Mouse (Mus musculus): ENCODE results near the gene Gm49425.

DNA sequence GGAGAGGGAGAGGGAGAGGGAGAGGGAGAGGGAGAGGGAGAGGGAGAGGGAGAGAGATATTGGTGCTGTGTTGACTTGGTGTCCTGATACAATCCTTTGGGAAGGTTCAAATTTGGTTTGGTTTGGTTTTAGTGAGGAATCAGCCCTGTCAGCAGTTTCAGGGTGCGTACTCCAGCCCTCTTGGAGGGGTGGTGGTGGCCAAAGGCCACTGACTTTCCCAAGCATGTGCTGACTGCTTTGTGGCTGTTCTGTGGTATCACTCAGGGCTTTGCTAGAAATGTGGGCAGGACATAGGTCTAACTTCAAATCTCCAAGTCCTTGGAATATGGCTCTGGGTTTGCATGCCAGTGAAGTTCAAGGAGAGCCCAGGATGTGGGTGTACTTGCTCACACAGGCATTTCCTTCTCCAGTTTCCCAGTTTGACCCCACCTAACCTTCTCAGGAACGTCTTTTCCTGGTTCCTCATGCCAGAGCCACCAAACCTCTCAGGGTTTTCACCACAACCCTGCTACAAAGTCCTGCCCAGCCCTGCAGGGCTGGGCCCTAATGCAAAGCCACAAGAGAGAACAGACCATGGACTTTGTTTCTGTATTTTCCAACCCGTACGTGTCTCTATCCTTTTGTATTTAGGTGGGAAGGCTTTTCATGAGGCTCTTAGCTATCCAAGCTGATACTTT lies 5.6 kb upstream of the Gm49425 start:
- TF ChIP-seq POLR2A (IDR thresholded peaks at IDR 0.05; ENCODE audit: insufficient read depth, low read depth, low read length): no peak
- TF ChIP-seq CTCF (IDR thresholded peaks at IDR 0.05): no peak
- TF ChIP-seq EP300 (IDR thresholded peaks at IDR 0.05; ENCODE audit: insufficient read depth, low read depth, low read length): no peak

All from heart, adult 2 months (tissue).